Mouse (Mus musculus): Measurements from ENCODE around the gene Prkce. TPM values are rescaled to one million over a fixed set of nuclear protein-coding genes. Genes with fewer than 3 reads are reported as not detected.

Prkce gene
- polyA plus RNA-seq, 1 experiment: 1.9 TPM

GRCm38 (mm10) chr17:86300774-86301595 lies 133.4 kb downstream of the Prkce start:
- Histone ChIP-seq H3ac (ENCODE audit: control insufficient read depth, insufficient read length) (no peak overlapping the region), H3K4me3 (no peak overlapping the region), H3K4me2 (ENCODE audit: low read depth) (no peak overlapping the region), H3K27me3 (ENCODE audit: control insufficient read depth, insufficient read depth, insufficient read length) (no peaks in the 10 kb centered on the region), H3K79me2 (ENCODE audit: control insufficient read depth, insufficient read depth) (no peaks in the 10 kb centered on the region), H3K36me3 (ENCODE audit: control insufficient read depth, insufficient read depth) (no peaks in the 10 kb centered on the region)
- TF ChIP-seq SRF (IDR thresholded peaks at IDR 0.05; ENCODE audit: control insufficient read depth, insufficient read length, low read depth): no peak
- no peak for TF ChIP-seq REST (IDR thresholded peaks at IDR 0.05; ENCODE audit: insufficient read depth, insufficient read length)
- TF ChIP-seq E2F4 (IDR thresholded peaks at IDR 0.05; ENCODE audit: insufficient read depth): no peak

- no peaks in the 10 kb centered on the region for H3K36me3 ChIP-seq (ENCODE audit: control insufficient read depth, insufficient read depth)
- no peaks in the 10 kb centered on the region for H3K27me3 ChIP-seq (ENCODE audit: control insufficient read depth, insufficient read depth, insufficient read length)
- H3K79me2 ChIP-seq (ENCODE audit: control insufficient read depth, insufficient read depth): no peaks in the 10 kb centered on the region
- H3K4me2 ChIP-seq (ENCODE audit: low read depth): no peak overlapping the region
- no peak for TF ChIP-seq E2F4 (IDR thresholded peaks at IDR 0.05; ENCODE audit: insufficient read depth)
- TF ChIP-seq POLR2A (IDR thresholded peaks at IDR 0.05; ENCODE audit: insufficient read length, low read depth): no peak
- TF ChIP-seq MYOD1 (IDR thresholded peaks at IDR 0.05; ENCODE audit: control insufficient read depth in 1 of 3, insufficient read length in 2 of 3, low read depth in 2 of 3): no peak
- TF ChIP-seq USF1 (IDR thresholded peaks at IDR 0.05; ENCODE audit: low read depth): no peak
- no peak for TF ChIP-seq SRF (IDR thresholded peaks at IDR 0.05; ENCODE audit: control insufficient read depth, insufficient read length, low read depth)
- no peak for TF ChIP-seq MAX (IDR thresholded peaks at IDR 0.05; ENCODE audit: low read depth)
- no peak for TF ChIP-seq TCF12 (IDR thresholded peaks at IDR 0.05; ENCODE audit: insufficient read depth, poor library complexity, severe bottlenecking)
- no peak for TF ChIP-seq CEBPB (IDR thresholded peaks at IDR 0.05; ENCODE audit: insufficient read depth, poor library complexity, severe bottlenecking)
- no peak for TF ChIP-seq POLR2AphosphoS2 (IDR thresholded peaks at IDR 0.05; ENCODE audit: insufficient read length, low read depth)
- TF ChIP-seq MYOG (IDR thresholded peaks at IDR 0.05; ENCODE audit: control insufficient read depth in 1 of 3, insufficient read depth in 1 of 3, insufficient read length in 2 of 3, low read depth in 2 of 3): no peak
- H3K4me3 ChIP-seq: no peak overlapping the region
- no peak overlapping the region for H3ac ChIP-seq (ENCODE audit: control insufficient read depth, insufficient read length)
Measured at GRCm38 (mm10) chr17:86302266-86302665, 134.7 kb downstream of the Prkce start.

GRCm38 (mm10) chr17:86302861-86303331 lies 135.3 kb downstream of the Prkce start:
- no peaks in the 10 kb centered on the region for H3K36me3 ChIP-seq (ENCODE audit: control insufficient read depth, insufficient read depth)
- H3K4me3 ChIP-seq: no peak overlapping the region
- H3K79me2 ChIP-seq (ENCODE audit: control insufficient read depth, insufficient read depth): no peaks in the 10 kb centered on the region
- no peaks in the 10 kb centered on the region for H3K27me3 ChIP-seq (ENCODE audit: control insufficient read depth, insufficient read depth, insufficient read length)
- TF ChIP-seq CEBPB (IDR thresholded peaks at IDR 0.05; ENCODE audit: insufficient read depth, poor library complexity, severe bottlenecking): no peak
- TF ChIP-seq POLR2A (IDR thresholded peaks at IDR 0.05; ENCODE audit: insufficient read length, low read depth): no peak
- no peak overlapping the region for H3K4me2 ChIP-seq (ENCODE audit: low read depth)
- no peak overlapping the region for H3ac ChIP-seq (ENCODE audit: control insufficient read depth, insufficient read length)

GRCm38 (mm10) chr17:86303401-86304243 lies 136.0 kb downstream of the Prkce start:
- H3K27me3 ChIP-seq (ENCODE audit: control insufficient read depth, insufficient read depth, insufficient read length): no peaks in the 10 kb centered on the region
- H3K4me2 ChIP-seq (ENCODE audit: low read depth): no peak overlapping the region
- no peak overlapping the region for H3ac ChIP-seq (ENCODE audit: control insufficient read depth, insufficient read length)
- H3K36me3 ChIP-seq (ENCODE audit: control insufficient read depth, insufficient read depth): no peaks in the 10 kb centered on the region
- TF ChIP-seq CEBPB (IDR thresholded peaks at IDR 0.05; ENCODE audit: insufficient read depth, poor library complexity, severe bottlenecking): no peak
- TF ChIP-seq POLR2AphosphoS2 (IDR thresholded peaks at IDR 0.05; ENCODE audit: insufficient read length, low read depth): no peak
- no peak for TF ChIP-seq MYOG (IDR thresholded peaks at IDR 0.05; ENCODE audit: control insufficient read depth in 1 of 3, insufficient read depth in 1 of 3, insufficient read length in 2 of 3, low read depth in 2 of 3)
- no peak for TF ChIP-seq E2F4 (IDR thresholded peaks at IDR 0.05; ENCODE audit: insufficient read depth)
- TF ChIP-seq TCF12 (IDR thresholded peaks at IDR 0.05; ENCODE audit: insufficient read depth, poor library complexity, severe bottlenecking): no peak
- no peak for TF ChIP-seq MYOD1 (IDR thresholded peaks at IDR 0.05; ENCODE audit: control insufficient read depth in 1 of 3, insufficient read length in 2 of 3, low read depth in 2 of 3)
- no peak for TF ChIP-seq MAX (IDR thresholded peaks at IDR 0.05; ENCODE audit: low read depth)
- TF ChIP-seq TCF3 (IDR thresholded peaks at IDR 0.05; ENCODE audit: insufficient read length, low read depth): no peak
- TF ChIP-seq USF1 (IDR thresholded peaks at IDR 0.05; ENCODE audit: low read depth): no peak
- TF ChIP-seq REST (IDR thresholded peaks at IDR 0.05; ENCODE audit: insufficient read depth, insufficient read length): no peak
- TF ChIP-seq POLR2A (IDR thresholded peaks at IDR 0.05; ENCODE audit: insufficient read length, low read depth): no peak
- TF ChIP-seq SRF (IDR thresholded peaks at IDR 0.05; ENCODE audit: control insufficient read depth, insufficient read length, low read depth): no peak
- H3K4me3 ChIP-seq: no peak overlapping the region
- H3K79me2 ChIP-seq (ENCODE audit: control insufficient read depth, insufficient read depth): no peaks in the 10 kb centered on the region
